22 mouse cellular contexts compared by ENCODE assay signal in the genomic region with DNA sequence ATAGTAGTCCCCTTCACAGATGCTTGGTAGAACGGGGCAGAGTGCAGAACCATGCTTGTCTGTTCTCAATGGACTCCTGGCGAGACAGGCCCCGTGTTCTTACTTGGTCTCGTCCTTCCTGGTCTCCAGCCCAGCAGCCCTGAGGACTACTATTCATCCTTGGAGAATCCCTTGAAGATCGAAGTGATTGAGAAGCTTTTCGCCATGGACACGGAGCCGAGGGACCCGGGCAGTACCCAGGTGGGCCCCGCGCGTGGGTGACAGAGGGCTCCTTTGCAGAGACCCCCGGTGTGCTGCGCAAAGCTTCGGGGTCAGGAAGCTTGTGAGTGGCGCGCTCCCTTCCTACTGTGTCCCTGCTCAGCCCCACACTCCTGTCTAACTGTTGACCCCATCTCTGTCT.
DNase-seq lines count a peak whose midpoint lies in the region; ATAC-seq and TF ChIP-seq lines count a peak whose summit lies in the region.
"Had no signal": no experiment of that assay in that cellular context is flagged by ENCODE, and none has a peak within 500 bp of the region (broad histone marks: within the 10 kb centered on the region; RNA-seq: fewer than 3 reads in every experiment).

No protein-coding gene starts in this region.

- no peaks in the 10 kb centered on the region for H3K36me3 ChIP-seq in forebrain, embryonic 11.5 days (ENCODE audit: control insufficient read depth, insufficient read depth, low read length)
- H3K36me3 ChIP-seq in forebrain, embryonic 12.5 days (replicated peaks), result no peaks in the 10 kb centered on the region
- H3K36me3 ChIP-seq in heart, embryonic 11.5 days (ENCODE audit: control insufficient read depth, insufficient read depth, low read length), result no peaks in the 10 kb centered on the region
- H3K36me3 ChIP-seq in midbrain, embryonic 10.5 days, result no peaks in the 10 kb centered on the region
- H3K36me3 ChIP-seq in midbrain, postnatal 0 days (ENCODE audit: insufficient read depth, low read length), result no peaks in the 10 kb centered on the region; the same call in 1 of the 2 replicates
- no peaks in the 10 kb centered on the region for H3K36me3 ChIP-seq in embryonic facial prominence, embryonic 10.5 days (replicated peaks)
- H3K36me3 ChIP-seq: embryonic facial prominence, embryonic 12.5 days; G1E had no signal

- H3K9ac ChIP-seq in forebrain, embryonic 11.5 days (ENCODE audit: low read length), result no peak overlapping the region
- H3K9ac ChIP-seq in forebrain, embryonic 12.5 days, result no peak overlapping the region
- no peak overlapping the region for H3K9ac ChIP-seq in heart, embryonic 11.5 days (ENCODE audit: low read depth, low read length)
- no peak overlapping the region for H3K9ac ChIP-seq in midbrain, postnatal 0 days (replicated peaks; ENCODE audit: low read length, poor library complexity, severe bottlenecking)
- H3K9ac ChIP-seq: embryonic facial prominence, embryonic 12.5 days; forebrain, embryonic 13.5 days; forebrain, postnatal 0 days; hindbrain, embryonic 14.5 days had no signal

- ATAC-seq in forebrain, embryonic 11.5 days (replicated peaks; ENCODE audit: low FRiP score), result no peak
- no peak for ATAC-seq in forebrain, embryonic 12.5 days (ENCODE audit: low FRiP score)
- no peak for ATAC-seq in heart, embryonic 11.5 days (replicated peaks; ENCODE audit: insufficient number of reproducible peaks, low FRiP score, low TSS enrichment)
- no peak for ATAC-seq in midbrain, postnatal 0 days (ENCODE audit: low FRiP score)
- ATAC-seq: CD4-positive, CD25-positive, alpha-beta regulatory T cell, adult 4 months; forebrain, embryonic 13.5 days; forebrain, postnatal 0 days had no signal

- H3K9me3 ChIP-seq in forebrain, embryonic 11.5 days (ENCODE audit: control insufficient read depth, low read length), result no peaks in the 10 kb centered on the region
- H3K9me3 ChIP-seq in forebrain, embryonic 12.5 days, result no peaks in the 10 kb centered on the region
- H3K9me3 ChIP-seq in heart, embryonic 11.5 days (replicated peaks; ENCODE audit: control insufficient read depth, low read length), result no peaks in the 10 kb centered on the region
- H3K9me3 ChIP-seq in midbrain, embryonic 10.5 days (replicated peaks), result no peaks in the 10 kb centered on the region
- H3K9me3 ChIP-seq in midbrain, postnatal 0 days (ENCODE audit: low read length), result no peaks in the 10 kb centered on the region
- no peaks in the 10 kb centered on the region for H3K9me3 ChIP-seq in embryonic facial prominence, embryonic 10.5 days
- H3K9me3 ChIP-seq: embryonic facial prominence, embryonic 12.5 days; forebrain, embryonic 13.5 days had no signal

- H3K4me3 ChIP-seq in forebrain, embryonic 11.5 days (ENCODE audit: low read depth, low read length), result no peak overlapping the region
- no peak overlapping the region for H3K4me3 ChIP-seq in forebrain, embryonic 12.5 days (replicated peaks)
- H3K4me3 ChIP-seq in heart, embryonic 11.5 days (ENCODE audit: low read depth, low read length), result no peak overlapping the region
- H3K4me3 ChIP-seq in midbrain, embryonic 10.5 days, result no peak overlapping the region
- no peak overlapping the region for H3K4me3 ChIP-seq in midbrain, postnatal 0 days (ENCODE audit: low read depth, low read length)
- no peak overlapping the region for H3K4me3 ChIP-seq in embryonic facial prominence, embryonic 10.5 days
- no peak overlapping the region for H3K4me3 ChIP-seq in layer of hippocampus, adult 2 months
- H3K4me3 ChIP-seq: embryonic facial prominence, embryonic 12.5 days; forebrain, embryonic 13.5 days had no signal

- no peaks in the 10 kb centered on the region for H3K27me3 ChIP-seq in forebrain, embryonic 11.5 days (ENCODE audit: control insufficient read depth, insufficient read depth, low read length)
- H3K27me3 ChIP-seq in forebrain, embryonic 12.5 days, result no peaks in the 10 kb centered on the region
- no peaks in the 10 kb centered on the region for H3K27me3 ChIP-seq in heart, embryonic 11.5 days (ENCODE audit: control insufficient read depth, insufficient read depth, low read length)
- H3K27me3 ChIP-seq in midbrain, embryonic 10.5 days (ENCODE audit: low read depth, poor library complexity, severe bottlenecking), result no peaks in the 10 kb centered on the region
- H3K27me3 ChIP-seq in midbrain, postnatal 0 days (ENCODE audit: insufficient read depth, low read length), result no peaks in the 10 kb centered on the region
- no peaks in the 10 kb centered on the region for H3K27me3 ChIP-seq in embryonic facial prominence, embryonic 10.5 days (replicated peaks; ENCODE audit: low read depth, poor library complexity, severe bottlenecking)
- H3K27me3 ChIP-seq: embryonic facial prominence, embryonic 12.5 days; forebrain, embryonic 13.5 days had no signal

- TF ChIP-seq CTCF in midbrain, postnatal 0 days (IDR thresholded peaks at IDR 0.05), result no peak
- TF ChIP-seq CTCF in layer of hippocampus, adult 2 months (conservative IDR thresholded peaks at IDR 0.05), result no peak

- WGBS in forebrain, embryonic 11.5 days, result 94% methylated on average over 17 of the region's 17 CpGs
- 94% methylated on average over 17 of the region's 17 CpGs for WGBS in forebrain, embryonic 12.5 days
- 85% methylated on average over 17 of the region's 17 CpGs for WGBS in heart, embryonic 11.5 days (ENCODE audit: insufficient replicate concordance)
- WGBS in midbrain, embryonic 10.5 days, result 95% methylated on average over 17 of the region's 17 CpGs
- 92% methylated on average over 17 of the region's 17 CpGs for WGBS in midbrain, postnatal 0 days
- 94% methylated on average over 17 of the region's 17 CpGs for WGBS in embryonic facial prominence, embryonic 10.5 days

- no peaks in the 10 kb centered on the region for H3K4me1 ChIP-seq in forebrain, embryonic 11.5 days (replicated peaks; ENCODE audit: control insufficient read depth, insufficient read depth, low read length)
- H3K4me1 ChIP-seq in forebrain, embryonic 12.5 days, result no peaks in the 10 kb centered on the region
- no peaks in the 10 kb centered on the region for H3K4me1 ChIP-seq in heart, embryonic 11.5 days (ENCODE audit: control insufficient read depth, insufficient read depth, low read length)
- H3K4me1 ChIP-seq in midbrain, embryonic 10.5 days, result no peaks in the 10 kb centered on the region
- no peaks in the 10 kb centered on the region for H3K4me1 ChIP-seq in midbrain, postnatal 0 days (ENCODE audit: insufficient read depth, low read length)
- H3K4me1 ChIP-seq in embryonic facial prominence, embryonic 10.5 days, result peaks cover 5% of the 10 kb centered on the region
- H3K4me1 ChIP-seq: embryonic facial prominence, embryonic 12.5 days; forebrain, embryonic 13.5 days had no signal

- peak; percentile 44 for DNase-seq in forebrain, embryonic 11.5 days (ENCODE audit: low spot score)
- DNase-seq in heart, postnatal 4 days, result peak; percentile 5
- peak; percentile 9 for DNase-seq in midbrain, embryonic 10.5 days (ENCODE audit: low spot score)
- DNase-seq in midbrain, postnatal 0 days (ENCODE audit: low spot score), result no peak
- DNase-seq in embryonic facial prominence, embryonic 10.5 days (ENCODE audit: low spot score), result peak; percentile 5
- no peak for DNase-seq in layer of hippocampus, adult 2 months (ENCODE audit: low spot score in 2 of 2)
- DNase-seq: adrenal gland, postnatal 10 days; B cell, adult 2 months; cerebellum, adult 11 months; cerebellum, adult 8-10 months; cerebellum, postnatal 14 days; embryo, embryonic 11 days; forebrain, postnatal 0 days; gastrocnemius, postnatal 25 days; heart, postnatal 10 days had no signal

- no peak overlapping the region for H3K27ac ChIP-seq in forebrain, embryonic 11.5 days (ENCODE audit: low read depth, low read length)
- H3K27ac ChIP-seq in forebrain, embryonic 12.5 days, result no peak overlapping the region
- H3K27ac ChIP-seq in heart, embryonic 11.5 days (ENCODE audit: low read depth, low read length), result no peak overlapping the region
- no peak overlapping the region for H3K27ac ChIP-seq in midbrain, embryonic 10.5 days (replicated peaks)
- H3K27ac ChIP-seq in midbrain, postnatal 0 days (ENCODE audit: low read depth, low read length), result no peak overlapping the region
- H3K27ac ChIP-seq in embryonic facial prominence, embryonic 10.5 days (replicated peaks), result no peak overlapping the region
- no peak overlapping the region for H3K27ac ChIP-seq in layer of hippocampus, adult 2 months
- H3K27ac ChIP-seq: embryonic facial prominence, embryonic 12.5 days; forebrain, embryonic 13.5 days; hindbrain, embryonic 14.5 days had no signal

- H3K4me2 ChIP-seq in forebrain, embryonic 11.5 days (ENCODE audit: low read depth, low read length, severe bottlenecking), result no peak overlapping the region
- H3K4me2 ChIP-seq in forebrain, embryonic 12.5 days, result no peak overlapping the region
- H3K4me2 ChIP-seq in heart, embryonic 11.5 days, result no peak overlapping the region
- no peak overlapping the region for H3K4me2 ChIP-seq in midbrain, postnatal 0 days (ENCODE audit: low read depth, low read length, poor library complexity, severe bottlenecking)
- H3K4me2 ChIP-seq: embryonic facial prominence, embryonic 12.5 days; forebrain, embryonic 13.5 days; hindbrain, embryonic 14.5 days had no signal

Comparison
In these comparisons a context has a peak if more than half of its experiments do, and no peak if none do; other contexts are left out.
1. DNase-seq: peak in forebrain, embryonic 11.5 days (single experiment), heart, postnatal 4 days (single experiment), midbrain, embryonic 10.5 days (single experiment) and embryonic facial prominence, embryonic 10.5 days (single experiment); none in midbrain, postnatal 0 days (single experiment) and layer of hippocampus, adult 2 months (0 of 2).